Mouse (Mus musculus): ENCODE data around the gene Gstp3.
"Not testable (repeated sequence)": the region's sequence is repeated elsewhere in the genome, so short reads cannot be mapped to it uniquely, and the experiment has no call there.

The Gstp3 gene

DNA sequence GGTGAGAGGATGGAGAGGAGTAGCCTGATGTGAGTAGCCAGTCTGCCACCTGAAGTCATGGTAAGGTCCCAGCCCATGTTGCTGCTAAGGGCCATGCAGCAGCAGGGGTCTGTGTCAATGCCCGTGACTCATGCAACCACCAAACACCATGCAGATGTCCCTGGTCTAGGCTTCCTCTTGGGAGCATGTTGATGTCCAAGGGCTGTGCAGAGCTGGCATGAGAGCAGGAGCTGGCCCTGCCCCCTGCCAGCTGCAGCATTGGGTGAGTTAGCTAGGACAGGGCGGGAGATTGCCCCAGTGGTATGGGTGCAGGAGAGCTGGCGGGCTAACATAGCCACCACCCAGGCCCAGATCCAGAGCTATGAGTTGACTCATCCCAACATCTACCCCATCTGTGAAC, 31.1 kb upstream of the Gstp3 start:
- no peak for DNase-seq (ENCODE audit: low read depth in 1 of 2, low spot score in 2 of 2)

DNA sequence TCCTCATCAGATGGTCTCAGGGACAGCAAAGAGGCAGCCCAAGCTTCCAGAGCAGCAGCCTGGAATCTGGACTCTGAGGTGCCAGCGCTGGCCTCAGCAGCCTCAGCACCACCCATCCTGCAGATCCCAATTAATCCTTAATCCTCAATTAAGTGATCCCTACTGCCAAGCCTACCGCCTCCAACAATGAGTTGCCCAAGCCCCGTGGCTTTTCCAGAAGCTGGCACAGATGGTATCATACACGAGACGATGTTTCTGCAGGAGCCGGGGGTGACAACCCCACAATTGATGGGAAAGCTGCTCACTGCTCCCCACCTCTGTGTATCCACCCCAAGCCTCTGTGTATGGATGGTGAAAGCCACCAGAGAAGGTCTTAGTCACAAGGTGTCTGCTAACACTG, 29.8 kb upstream of the Gstp3 start:
- no peak for DNase-seq (ENCODE audit: low read depth in 1 of 2, low spot score in 2 of 2)

DNA sequence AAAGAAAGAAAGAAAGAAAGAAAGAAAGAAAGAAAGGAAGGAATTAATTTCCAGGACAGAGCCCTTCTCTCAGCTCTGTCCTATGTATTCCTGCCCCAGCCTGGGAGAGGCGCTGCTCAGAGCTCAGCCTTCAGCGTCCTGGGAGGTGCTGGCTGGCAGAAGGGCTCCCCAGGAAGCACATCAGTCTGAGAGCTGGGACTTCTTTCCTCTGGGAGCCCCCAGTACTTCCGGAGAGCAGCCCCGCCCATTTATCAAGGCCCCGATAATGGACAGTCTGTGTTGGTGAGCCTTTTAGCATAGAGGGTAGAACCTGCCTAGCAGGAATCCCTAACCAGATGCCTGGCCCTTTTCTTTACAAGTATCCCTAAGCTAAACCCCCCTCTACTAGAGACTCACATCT, 28.8 kb upstream of the Gstp3 start:
- no peak for DNase-seq (ENCODE audit: low read depth in 1 of 2, low spot score in 2 of 2)

DNA sequence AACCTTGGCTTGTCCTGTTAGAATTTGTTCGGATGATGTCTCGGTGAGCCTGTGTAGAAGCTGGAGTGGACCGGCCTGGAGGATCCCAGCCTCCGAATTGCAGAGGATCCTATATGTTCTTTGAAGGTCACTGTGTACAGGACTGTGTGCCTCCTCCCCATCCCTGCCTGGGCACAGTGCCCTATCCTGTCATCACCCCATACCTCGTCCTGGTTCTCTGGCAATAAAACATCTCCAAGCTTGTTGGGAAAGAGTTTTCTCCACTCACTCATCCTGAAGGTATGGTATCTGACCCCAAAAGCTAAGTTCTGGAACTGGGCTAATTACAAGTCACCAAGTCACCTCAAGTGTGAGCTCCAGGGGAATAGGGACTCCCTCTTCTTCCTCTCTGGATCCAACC, 27.7 kb upstream of the Gstp3 start:
- no peak for DNase-seq (ENCODE audit: low read depth in 1 of 2, low spot score in 2 of 2)

DNA sequence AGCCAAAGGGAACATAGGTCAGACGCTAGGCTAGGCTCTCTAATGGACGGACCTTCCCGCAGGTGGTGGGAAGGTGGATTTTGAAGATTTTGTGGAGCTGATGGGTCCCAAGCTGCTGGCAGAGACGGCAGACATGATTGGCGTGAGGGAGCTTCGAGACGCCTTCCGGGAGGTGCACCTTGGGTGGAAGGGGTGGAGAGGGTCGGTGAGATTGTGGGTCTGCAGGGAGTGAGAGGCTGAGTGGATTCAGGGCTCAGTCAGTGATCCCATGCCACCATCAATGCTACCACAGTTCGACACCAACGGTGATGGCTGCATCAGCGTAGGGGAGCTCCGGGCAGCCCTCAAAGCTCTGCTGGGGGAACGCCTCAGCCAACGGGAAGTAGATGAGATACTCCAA, 26.8 kb upstream of the Gstp3 start:
- no peak for DNase-seq (ENCODE audit: low read depth in 1 of 2, low spot score in 2 of 2)

DNA sequence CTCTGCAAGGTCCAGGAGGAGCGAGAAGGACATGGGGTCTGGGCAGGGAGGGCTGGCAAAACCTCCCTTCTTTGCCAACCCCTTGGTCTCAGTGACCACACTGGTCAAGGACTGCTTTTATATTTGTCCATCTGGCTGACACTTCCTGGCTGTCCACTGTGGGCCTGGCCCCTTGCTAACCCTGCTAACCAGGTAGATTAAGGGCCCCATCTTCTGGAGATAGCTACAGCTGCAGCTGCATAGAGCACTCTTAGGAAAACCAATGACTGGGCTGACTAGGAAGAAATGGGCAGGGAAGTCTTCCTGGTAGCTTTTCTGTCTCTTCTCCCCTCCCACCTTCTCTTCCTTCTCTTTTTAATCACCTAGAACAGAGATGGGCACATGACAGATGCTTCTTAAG, 25.6 kb upstream of the Gstp3 start:
- no peak for DNase-seq (ENCODE audit: low read depth in 1 of 2, low spot score in 2 of 2)

DNA sequence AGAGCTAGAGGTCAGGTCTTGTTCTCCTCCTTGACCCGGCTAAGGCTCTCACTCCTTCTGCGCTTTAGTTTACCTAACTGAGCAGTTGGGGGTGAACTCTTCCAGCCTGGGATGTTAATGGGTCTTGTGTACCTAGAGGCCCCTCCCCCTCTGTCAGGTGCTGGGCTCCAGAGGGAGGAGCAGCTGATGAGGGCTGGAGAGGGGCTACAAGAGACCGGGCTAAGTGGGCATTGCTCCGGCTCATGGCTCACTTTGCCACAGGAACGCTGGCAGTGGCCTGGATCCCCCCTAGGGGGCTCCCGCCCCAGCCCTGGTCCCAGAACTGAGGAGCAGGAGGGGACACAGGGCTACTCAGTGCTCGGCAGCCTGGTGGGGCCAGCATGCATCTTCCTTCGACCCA, 24.5 kb upstream of the Gstp3 start:
- no peak for DNase-seq (ENCODE audit: low read depth in 1 of 2, low spot score in 2 of 2)

DNA sequence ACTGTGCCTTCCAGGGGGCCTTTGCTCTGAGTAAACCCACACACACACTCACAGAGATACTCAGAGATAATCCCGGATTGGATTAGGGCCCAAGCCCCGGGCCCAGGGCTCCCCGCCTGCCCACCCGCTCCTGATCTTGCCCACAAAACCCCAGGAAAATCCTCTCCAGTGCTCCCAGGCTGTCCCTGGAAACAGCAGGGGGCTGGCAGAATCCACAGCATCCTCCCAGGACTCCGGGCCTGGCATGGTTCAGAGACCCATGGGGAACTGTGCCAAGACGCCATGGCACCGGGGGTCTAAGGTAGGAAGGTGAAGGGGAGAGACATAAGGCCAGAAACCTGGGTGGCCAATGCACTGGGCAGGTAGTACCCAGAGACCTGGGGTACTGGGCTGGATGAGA, 23.9 kb upstream of the Gstp3 start:
- no peak for DNase-seq (ENCODE audit: low read depth in 1 of 2, low spot score in 2 of 2)

DNA sequence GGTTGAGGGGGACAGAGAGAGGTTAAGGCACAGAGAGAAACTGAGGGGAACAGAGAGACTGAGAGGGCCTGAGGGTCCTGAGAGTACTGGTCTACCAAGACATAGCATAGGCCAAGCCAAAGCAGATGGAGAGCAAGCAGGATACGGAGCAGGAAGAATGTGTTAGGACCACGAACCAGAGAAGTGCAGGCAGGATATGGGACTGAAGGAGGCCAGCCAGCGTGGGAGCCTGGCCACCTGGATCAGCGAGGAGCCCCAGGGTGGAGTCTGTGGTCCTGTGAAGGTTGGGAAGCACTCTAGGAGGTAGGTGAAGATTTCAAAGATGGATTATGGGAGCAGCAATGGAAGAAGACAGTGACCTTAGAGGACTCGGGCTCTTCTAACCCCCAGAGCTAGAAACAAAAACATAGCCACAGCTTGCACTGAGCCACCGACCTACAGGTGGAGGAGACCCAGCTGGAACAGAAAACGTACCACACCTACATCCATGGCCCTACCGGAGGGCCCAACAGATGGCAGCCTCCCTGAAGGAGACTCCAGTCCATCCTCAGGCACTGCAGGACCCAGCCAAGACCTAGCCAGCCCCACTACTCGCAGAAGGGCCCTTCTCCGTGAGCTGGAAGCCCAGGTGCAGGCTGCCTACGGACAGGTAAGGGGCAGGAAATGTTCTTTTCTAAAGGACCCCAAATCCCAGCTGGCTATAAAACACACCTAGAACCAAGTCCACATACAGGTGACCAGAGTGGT, 23.0 kb upstream of the Gstp3 start:
- DNase-seq (ENCODE audit: low read depth in 1 of 2, low spot score in 2 of 2): no peak

DNA sequence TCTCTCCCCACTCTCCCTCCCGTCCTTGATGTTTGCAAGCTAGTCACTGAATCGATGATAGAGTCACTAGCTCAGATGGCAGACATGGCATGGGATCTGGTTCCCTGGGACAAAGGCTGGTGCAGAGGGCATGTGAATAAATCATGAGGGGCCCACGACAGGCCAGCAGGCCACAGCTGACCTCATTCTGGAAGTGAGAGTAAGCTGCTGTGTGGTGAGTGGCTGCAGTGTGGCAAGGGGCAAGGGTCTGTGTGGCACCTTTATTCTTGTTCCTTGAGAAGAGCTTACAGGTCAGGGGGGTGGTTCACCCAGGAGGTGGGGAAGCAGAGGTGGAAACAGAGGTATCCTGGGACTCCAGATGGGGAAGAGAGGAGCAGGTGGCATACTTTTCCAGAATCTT, 22.0 kb upstream of the Gstp3 start, which contains the start of gene Cabp2:
Gene Cabp2, plus strand, starts transcription at position 185 of the 400 bp plus-strand sequence.
- no peak for DNase-seq (ENCODE audit: low read depth in 1 of 2, low spot score in 2 of 2)

DNA sequence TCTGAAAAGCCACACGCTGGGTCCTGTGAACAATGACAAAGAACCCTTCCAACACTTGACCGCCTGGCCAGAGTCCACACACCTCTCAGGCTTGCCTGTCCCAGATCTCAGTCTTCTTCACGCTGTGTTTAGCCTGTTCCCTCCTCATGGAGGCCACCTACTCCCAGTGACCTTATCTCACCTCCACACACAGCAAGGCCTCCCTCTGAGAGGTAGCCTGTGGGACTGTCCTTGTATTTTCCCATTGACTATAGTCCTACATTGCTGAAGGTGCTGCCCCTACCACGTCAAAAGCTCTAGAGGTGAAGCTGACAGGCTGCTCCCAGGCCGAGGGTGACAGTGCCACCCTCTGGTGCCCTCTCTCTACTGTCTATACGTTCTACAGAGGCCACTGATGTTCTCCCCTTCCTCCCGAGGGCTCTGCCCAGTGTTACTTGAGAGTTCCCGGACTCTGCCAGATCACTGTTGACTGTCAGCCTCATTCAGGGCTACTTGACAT, 21.2 kb upstream of the Gstp3 start:
- no peak for DNase-seq (ENCODE audit: low read depth in 1 of 2, low spot score in 2 of 2)

DNA sequence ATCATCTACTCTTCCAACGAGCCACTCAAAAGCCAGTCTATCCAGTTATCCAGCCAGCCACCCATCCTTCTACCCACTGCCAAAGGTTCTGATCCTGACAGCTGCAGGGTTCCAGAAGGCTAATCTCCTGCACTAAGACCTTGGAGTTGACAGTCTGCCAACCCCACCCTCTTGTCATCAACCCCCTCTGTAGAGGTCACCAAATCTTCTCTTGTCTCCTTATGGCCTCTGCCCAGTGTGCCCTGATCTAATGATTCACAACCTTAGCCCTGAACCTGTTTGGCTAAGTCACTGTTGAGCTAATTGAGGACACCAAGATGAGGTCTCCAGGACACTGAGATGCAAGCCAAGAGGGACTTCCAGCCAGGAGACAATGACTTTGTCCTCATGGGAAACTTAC, 20.2 kb upstream of the Gstp3 start:
- no peak for DNase-seq (ENCODE audit: low read depth in 1 of 2, low spot score in 2 of 2)

DNA sequence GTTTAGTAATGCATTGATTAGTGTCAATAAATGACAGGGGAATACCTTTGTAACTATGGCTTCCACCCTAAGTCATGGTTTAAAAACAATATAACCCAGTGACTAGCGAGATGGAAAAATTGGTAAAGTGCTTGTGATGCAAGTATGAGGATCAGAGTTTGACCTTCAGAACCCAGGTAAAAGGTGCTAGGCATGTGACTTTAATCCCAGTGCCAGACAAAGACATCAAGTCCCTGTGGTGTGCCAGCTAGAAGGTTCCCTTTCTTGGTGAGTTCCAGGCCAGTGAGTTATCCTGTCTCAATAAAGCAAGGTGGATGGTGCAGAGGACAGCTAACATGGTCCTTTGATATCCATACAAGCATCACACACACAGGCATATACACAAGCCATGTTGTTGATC, 16.2 kb upstream of the Gstp3 start:
- DNase-seq (ENCODE audit: low read depth in 1 of 2, low spot score in 2 of 2): no peak

DNA sequence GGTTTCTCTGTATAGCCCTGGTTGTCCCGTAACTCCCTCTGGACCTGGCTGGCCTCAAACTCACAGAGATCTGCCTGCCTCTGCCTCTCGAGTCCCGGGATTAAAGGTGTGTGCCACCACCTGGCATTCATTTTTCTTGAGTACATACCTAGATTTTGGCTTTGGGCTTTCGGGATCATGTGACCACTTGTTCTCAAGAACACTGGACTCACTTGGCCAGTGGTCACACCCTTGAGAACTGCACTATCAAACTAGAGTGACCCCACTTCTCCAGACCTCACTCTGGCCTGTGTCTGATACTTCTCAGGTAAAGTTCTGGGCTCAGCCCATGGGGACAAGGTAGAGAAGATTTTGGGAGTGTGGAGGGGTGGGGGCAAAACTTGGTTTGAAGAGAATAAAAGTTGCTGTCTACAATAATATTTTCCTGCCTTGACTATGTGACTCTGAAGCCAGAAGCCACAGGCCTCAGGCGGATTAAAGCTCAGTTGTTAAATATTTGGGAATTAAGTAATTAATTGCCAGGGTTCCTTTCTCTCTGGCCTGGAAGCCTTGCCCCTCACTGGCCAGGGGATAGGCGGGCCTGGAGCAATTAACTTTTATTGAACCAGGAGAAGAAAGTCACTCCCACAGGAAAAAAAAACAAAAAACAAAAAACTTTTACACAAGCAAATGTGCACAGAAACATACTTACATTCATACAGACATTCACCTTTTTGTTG, 13.5 kb upstream of the Gstp3 start:
- DNase-seq (ENCODE audit: low read depth in 1 of 2, low spot score in 2 of 2): no peak

DNA sequence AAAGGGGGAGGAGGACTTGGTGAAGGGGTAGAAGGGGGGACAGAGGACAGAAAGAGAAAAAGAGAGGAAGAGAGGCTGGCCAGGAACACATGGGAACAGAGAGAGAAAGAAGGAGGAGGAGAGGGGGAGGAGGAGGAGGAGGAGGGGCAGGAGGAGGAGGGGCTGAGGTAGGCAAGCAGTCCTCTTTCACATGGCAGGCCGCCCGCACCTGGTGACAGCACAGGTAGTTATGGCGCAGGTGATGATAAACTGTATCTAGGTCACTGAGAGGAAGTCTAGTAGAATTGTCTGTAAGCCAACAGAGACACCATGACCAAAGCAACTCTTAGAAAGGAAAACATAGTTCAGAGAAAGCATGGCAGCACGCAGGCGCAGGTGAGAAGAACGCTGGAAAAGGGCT, 12.0 kb upstream of the Gstp3 start:
- DNase-seq (ENCODE audit: low read depth in 1 of 2, low spot score in 2 of 2): no peak

DNA sequence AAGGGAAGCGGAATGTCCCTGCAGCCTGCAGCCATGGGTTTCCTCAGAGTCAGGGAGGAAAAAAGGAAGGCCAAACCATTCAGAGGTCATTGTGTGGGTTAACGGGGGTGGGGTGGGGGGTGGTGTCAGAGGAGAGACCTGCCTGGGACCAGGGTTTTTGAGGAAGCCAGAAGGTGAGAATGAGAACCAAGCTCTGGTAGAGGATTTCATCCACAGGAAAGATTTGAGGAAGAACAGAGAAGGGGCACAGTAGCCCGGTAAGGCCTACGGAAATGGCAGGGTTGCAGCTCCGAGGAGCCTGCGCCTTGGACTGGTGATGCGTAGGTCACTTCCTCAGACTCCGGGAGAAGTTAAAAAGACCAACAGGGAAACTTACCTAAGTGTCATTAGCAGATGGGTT, 11.4 kb upstream of the Gstp3 start:
- DNase-seq (ENCODE audit: low read depth in 1 of 2, low spot score in 2 of 2): no peak

DNA sequence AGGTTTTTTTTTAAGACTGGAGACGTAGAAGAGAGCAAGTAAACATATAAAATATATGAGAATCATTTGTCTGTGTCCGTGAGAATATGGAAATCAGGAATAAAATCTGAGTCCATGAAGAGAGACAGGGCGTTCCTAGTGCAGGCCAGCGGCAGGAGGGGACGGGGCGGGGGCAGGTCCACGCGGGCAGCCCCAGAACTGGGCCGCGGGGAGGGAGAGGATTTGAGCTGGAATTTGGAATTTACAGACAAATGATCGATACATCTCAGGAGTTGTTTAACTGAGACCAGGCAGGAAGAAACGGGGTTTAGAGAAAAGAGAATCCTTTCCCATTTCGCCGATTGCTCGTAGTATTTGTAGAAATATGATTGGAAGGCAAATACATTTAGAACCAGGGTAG, 10.9 kb upstream of the Gstp3 start:
- DNase-seq (ENCODE audit: low read depth in 1 of 2, low spot score in 2 of 2): no peak

DNA sequence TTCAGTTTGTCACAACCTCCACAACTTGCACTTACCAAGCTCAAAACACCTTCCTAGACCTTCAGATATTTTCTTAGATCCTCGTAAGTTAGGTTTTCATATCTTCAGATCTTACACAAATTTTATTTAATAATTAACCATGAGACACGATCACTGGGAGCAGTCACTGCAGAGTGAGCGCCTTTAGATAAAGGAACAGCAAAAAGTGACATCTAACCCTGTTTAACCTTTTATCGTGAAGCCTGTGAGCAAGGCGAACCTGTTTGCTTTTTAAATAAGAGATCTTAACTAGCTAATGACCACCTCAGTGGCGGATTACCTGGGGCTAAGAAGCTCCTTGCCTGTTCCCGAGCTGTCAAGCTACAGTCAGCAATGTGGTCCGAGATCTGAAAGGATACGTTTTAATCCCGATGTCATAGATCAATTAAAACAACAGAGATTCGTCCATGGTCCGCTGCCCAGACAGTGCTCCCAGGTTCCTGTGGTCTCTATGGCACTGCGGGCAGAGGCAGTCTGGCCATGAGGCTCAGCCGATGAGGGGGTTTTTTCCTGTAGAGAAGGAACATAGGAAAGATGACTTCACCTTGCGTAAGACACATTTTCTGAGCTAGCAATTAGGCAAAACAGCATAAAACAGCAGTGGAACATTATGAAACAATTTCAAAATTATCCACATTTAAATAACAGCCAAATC, 9.5 kb upstream of the Gstp3 start:
- no peak for DNase-seq (ENCODE audit: low read depth in 1 of 2, low spot score in 2 of 2)

DNA sequence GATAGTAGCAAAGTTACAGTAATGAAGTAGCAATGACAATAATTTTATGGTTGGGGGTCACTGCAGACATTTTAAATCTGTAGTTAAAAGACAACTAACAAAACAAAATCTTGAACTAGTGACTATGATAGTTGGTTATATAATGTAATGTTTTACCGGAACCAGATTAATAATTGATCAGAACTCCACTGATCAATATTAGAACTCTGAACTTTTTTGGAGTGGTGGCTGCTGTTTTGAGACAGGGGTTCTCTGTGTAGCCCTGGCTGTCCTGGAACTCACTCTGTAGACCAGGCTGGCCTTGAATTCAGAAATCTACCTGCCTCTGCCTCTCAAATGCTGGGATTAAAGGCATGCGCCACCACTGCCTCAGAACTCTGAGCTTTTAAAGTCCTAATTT, 8.9 kb upstream of the Gstp3 start:
- DNase-seq (ENCODE audit: low read depth in 1 of 2, low spot score in 2 of 2): not testable (repeated sequence)

DNA sequence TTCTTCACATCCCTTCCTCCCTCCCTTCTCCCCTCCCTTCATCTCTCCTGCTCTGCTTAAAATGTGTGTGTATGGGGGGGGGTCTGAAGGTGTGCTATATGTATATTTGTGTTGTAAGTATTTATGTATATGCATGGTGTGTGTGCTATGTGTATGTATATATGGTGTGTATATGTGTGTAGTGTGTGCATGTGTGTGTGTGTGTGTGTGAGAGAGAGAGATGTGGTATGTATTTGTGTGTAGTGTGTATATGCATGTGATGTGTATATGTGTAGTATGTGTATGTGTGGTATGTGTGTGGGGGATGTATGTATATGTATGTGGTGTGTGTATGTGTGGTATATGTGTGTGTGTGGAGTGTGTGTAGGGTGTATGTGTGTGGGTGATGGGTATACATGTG, 7.5 kb upstream of the Gstp3 start:
- no peak for DNase-seq (ENCODE audit: low read depth in 1 of 2, low spot score in 2 of 2)

DNA sequence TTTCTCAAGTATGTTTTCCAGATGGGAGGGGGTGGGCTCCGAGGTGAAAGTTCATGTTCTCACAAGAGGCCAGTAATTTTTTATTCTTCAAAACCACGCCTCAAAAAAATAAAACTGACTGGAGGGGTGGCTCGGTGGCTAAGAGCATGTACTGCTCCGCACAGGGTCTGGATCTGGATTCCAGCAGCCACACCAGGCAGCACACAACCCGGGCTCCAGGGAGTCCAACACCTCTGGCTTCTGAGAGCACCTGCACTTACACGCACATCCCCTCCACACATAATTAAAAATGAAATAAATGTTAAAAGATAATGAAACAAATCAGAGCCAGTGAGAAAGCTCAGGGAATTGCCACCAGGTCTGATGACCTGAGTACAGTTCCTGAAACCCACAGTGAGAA, 6.9 kb upstream of the Gstp3 start:
- DNase-seq (ENCODE audit: low read depth in 1 of 2, low spot score in 2 of 2): no peak

DNA sequence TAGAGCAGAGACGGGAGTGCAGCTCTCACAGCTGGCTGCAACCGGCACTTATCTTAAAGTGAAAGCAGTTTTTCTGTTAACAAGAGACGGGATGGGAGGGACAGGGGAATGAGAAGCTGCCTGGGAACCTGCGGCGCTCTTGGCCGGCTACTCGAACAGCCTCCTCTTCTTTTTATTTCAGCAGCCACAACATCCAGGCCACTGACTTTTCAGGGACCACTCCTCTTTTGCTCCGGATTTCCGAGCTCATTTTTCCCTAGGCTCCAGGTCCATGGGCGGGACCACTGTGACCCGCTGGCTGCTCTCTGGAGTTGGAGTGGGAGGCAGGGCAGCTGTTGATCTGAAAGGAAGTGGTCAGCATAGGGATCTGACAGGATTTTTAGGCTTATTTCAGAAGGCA, 5.1 kb upstream of the Gstp3 start:
- DNase-seq (ENCODE audit: low read depth in 1 of 2, low spot score in 2 of 2): not testable (repeated sequence)
